Mouse (Mus musculus) cerebellum, postnatal 25 days (tissue): ENCODE results near the gene Bnipl.

ENCODE experiments used
- DNase-seq, 2 experiments: peaks; one replicate each; pipeline ENCODE4 v3.0.0; 2021; ENCODE audit warnings: mixed read lengths in 2 of 2

The Bnipl gene

DNA sequence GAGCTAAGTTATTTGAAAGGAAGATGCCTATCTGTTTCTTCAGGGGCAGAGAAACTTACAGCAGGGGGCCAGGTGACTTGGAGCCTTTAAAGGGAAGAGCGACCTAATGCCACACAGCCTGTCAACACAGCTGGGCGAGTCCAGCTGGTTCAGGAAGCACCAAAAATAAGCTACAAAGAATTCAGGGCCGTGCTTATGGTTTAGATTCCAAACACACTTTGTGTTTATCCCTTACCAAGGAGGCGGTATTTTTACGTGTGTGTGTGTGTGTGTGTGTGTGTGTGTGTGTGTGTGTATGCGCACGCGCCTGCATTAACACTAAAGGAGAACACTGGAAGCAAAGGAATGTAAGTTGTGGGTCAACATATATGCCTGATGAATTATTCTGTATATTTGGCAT, 29.8 kb upstream of the Bnipl start:
- DNase-seq: peak; percentile 57 to 62

DNA sequence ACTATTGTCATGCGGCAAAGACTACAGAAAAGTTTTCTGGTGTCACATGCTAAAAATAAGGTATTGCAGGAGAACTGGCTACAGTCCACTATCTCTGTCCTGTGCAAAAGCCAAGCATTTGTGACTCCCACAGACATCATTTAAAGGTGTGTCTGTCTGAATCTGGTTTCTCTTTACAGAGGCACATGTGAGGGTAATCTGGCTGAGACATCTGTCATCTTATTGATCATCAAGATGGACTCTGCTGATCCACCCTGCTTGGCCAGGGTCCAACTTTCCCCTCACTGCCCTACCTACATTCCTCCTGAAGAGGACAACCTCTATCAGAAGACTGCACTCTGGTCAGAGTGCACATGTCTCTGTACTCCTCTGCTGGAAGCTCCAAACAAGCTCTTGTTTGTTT, 26.2 kb upstream of the Bnipl start:
- peak in 1 of 2 experiments; percentile 49 for DNase-seq

DNA sequence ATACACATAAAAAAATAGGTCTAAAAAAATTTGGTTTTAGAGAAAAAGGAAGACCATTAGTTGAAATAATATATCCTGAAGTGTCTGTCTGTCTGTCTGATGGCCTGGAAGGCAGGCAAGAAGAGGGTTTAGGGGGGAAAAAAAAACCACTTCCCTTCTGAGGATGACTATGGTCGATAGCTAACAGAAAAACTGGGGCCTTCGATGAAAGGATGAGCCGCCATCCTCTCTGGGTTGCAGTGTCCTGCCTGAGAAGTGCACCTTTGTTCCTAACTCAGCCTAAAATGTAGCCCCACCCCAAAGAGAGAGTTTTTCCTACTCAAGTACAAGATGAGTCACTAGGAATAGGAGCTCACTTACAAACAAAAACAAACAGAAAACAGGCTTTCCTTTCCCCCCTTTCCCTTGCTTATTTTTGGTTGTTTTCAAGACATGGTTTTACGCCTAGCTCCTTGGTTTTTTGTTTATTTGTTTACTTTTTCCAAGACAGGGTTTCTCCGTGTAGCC, 25.5 kb upstream of the Bnipl start:
- no peak for DNase-seq

DNA sequence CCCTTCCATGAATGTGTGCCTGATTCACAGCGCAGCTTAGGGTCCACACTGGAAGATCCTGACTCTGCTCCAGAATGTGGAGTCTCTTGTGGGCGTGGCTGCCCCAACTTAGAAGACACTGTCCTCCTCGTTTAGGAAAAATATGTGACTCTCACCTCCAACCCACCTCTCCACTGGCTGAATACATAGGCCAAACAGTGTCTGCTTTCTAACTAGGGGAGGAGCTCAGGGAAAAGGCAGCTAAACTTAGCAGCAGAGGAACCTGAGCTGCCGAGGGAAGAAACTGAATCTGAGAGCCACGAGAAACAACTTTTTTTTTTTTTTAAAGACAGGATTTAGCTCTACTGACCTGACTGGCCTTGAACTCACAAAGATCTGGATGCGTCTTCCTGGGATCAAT, 24.2 kb upstream of the Bnipl start:
- no peak for DNase-seq

DNA sequence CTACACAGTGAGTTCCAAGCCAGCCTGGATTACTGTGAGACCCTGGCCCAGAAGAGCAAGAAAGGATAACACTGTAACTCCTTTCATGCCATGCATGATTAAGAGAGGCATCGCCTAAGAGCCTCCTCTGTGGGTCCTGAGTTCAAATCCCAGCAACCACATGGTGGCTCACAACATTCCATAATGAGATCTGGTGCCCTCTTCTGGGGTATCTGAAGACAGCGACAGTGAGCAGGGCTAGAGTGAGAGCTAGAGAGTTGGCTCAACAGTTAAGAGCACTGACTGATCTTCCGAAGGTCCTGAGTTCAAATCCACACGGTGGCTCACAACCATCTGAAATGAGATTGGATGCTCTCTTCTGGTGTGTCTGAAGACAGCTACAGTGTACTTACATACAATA, 23.5 kb upstream of the Bnipl start:
- DNase-seq: no peak

GRCm38 (mm10) chr3:95273471-95273870, 22.5 kb upstream of the Bnipl start:
- peak; percentile 94 to 96 for DNase-seq

DNA sequence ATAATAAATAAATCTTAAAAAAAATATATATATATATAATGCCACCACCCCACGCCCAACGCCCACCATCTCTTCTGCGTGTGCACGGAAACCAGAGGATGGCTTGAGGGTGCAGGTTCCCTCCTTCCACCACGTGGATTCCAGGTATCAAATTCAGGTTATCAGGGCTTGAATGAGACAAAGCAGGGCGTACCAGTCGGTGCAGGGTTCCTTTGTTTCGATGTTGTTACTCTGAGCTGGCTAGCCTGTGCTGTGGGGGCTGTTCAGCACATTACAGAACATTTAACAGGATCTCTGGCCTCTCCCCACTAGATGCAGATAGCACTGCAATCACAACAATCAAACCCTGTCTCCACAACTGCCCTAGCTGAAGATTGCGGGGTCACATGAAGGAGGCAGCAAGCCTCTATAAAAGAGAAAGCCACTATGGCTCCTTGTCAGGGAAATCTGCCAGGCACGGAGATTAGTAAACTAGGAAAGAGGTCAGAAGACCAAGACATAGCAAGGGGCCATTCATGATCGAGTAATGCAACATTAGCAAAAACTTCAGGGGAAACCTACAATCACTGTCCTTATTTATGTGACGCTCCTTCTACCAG, 19.9 kb upstream of the Bnipl start:
- DNase-seq: peak in 1 of 2 experiments; percentile 17

DNA sequence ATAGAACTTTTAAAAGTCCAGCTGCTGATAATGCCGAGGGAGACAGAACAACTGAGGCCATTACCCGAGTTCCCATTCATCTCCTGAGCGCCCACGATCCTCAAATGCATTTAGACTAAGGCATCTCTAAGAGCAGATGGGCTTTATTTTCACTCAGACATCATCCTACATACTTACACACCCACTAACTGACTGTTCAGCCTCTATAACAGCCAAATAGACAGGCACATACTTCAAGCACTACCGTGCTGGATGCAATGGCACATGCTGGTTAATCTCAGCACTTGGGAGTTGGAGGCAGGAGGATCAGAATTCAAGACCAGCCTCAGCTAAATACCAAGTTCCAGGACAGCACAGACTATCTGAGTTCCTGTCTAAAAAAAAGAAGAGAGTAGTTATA, 18.8 kb upstream of the Bnipl start:
- DNase-seq: no peak

DNA sequence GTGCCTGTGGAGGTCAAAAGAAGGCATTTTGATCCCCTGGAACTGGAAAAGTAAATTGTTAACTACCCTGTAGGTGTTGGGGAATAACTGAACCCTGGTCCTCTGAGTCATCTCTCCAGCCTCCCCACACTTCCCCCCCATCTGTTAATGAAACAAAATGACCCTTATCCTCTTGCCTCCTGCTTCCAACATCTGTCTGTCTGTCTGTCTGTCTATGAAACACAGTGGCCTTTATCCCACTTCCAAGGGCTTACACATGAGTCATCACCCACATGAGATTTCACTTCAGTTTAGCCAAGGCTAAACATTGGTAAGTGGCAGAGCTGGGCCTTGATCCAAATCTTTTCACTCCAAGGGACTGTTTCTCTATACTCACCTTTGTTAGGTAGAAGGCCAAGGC, 16.9 kb upstream of the Bnipl start:
- no peak for DNase-seq

- DNase-seq: peak in 1 of 2 experiments; percentile 4
Observed at GRCm38 (mm10) chr3:95266052-95266451, 15.1 kb upstream of the Bnipl start.

- no peak for DNase-seq
Observed at GRCm38 (mm10) chr3:95264724-95265123, 13.7 kb upstream of the Bnipl start.

- peak; percentile 67 to 80 for DNase-seq
Observed at GRCm38 (mm10) chr3:95263089-95263739, 12.2 kb upstream of the Bnipl start.

DNA sequence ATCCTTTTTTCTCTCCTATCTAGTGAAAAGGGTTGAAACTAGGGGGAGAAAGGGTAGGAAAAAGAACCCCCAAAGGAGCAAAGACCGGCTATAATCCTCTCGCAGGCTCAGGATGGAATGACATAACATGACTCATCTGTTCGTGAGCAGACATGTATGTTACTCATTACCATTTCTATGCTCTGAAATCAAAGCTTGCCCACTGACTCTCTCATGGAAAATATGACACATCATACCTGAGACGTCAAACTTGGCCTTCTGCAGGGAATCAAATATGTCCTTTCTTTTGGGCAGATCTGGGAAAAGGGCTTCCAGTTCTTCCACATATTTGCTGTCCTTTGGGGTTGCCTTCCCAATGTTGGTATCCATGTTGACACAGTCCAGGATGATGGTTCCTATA, 11.0 kb upstream of the Bnipl start:
- no peak for DNase-seq

DNA sequence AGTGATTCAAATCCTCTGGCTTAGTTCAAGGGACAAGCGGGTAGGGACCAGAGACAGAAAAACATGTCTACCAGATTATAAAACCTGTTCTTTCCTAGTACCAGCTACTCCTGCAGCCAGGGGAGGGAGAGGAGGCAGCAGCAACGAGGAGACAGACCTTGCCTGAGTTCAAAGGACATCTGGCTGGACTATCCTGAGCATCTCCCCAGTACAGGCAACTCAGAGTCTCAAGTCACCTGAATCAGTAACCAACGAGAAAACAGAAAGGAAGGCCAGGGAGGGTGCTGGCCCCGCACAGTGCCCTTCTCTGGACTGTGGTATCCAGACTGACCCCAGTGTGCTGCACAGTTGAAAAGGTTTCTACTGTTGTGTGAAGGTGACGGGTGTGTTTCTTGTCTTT, 5.9 kb upstream of the Bnipl start:
- no peak for DNase-seq

DNA sequence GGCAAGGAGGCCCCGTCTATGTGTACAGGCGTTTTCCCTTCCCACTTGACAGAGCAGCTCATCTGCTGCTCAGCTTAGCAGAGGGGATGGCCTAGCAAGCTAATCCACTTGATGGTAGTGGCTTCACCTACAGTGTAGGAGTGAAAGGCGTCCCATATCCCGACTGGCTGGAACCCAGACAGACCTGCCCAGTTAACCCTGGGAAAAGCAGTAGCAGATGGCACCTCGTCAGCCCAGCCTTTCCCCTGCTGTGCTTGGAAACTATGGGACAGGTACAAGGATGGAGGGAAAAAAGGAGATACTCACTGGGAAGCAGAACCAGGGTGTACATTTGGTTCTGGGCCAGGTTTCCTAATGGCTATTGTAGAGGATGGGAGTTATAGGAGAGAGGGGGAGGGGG, 632 bp downstream of the Bnipl start:
- DNase-seq: peak; percentile 86 to 89

GRCm38 (mm10) chr3:95247660-95248336, 3.2 kb downstream of the Bnipl start:
- no peak for DNase-seq

DNA sequence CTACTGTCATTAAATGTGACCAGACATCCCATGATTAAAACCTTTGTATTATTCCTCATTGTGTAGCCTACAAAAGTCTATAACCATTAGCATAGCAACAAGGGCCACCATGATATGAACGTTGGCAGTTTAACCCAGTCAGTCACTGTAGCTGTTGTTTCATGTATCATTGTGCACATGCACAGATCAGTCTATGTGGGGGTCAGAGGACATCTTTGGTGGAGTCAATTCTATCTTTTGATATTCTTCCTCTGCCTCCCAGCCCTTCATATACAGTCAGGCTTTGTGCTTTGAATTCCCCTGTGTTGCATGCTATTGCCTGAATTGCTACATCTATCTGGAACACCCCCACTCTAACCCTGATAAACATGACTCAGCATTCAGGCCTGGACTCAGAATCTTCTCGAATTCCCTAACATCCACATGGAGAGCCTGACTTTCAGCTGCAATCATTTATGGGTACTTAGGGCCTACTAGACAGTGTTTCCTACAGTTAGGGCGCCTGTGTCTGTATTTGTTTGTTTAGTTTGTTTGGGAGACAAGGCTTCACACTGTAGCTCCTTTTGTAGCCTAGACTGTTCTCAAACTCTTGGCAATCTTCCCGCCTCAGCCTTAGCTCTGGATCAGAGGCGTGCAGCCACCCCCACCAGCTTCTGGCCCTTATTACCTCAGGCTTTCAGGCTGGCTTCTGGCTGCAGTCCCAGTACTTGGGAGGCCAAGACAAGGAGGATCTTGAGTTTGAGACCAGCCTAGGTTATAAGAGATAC, 4.3 kb downstream of the Bnipl start:
- DNase-seq: peak; percentile 62 to 69

DNA sequence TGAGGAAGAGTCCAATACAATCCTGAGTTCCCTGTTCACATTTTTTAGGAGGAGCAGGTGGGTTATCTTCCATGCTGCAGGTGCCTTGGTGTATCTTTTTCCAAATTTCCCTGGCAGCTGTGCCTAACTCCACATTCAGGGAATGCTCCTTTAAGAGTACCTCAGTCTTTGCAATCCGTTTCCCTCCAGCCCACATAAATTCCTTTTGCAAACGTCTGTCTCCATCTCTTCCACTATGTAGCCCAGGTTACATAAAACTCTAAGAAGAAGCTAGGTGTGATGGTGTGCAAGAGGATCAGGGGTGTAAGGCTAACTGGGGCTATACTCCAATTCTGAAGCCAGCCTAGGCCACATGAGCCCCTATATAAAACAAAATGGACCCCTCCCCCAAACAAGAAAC, 7.9 kb downstream of the Bnipl start:
- no peak for DNase-seq

DNA sequence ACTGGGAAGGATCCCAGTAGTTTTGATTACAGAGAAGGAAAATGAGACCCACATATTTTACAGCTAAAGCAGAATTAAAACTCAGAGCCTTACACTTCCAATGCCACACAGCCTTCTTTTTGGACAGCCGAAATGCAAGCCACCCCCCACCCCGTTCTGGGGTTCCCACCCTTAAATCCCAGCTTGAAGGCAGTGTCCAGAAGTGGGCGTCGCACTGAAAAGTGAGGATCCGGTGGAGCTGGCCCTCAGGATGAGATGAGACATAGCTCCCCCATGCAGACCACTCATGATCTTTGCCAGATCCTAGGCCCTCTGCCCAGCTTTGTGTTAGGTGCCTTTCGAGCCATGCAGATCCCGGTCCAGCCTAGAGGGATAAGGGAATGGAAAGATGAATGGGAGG, 9.5 kb downstream of the Bnipl start, which contains the start of gene Gm128:
TSS of gene Gm128 (minus strand) at position 101 of the 400 bp plus-strand sequence.
- no peak for DNase-seq

- DNase-seq: no peak
Observed at GRCm38 (mm10) chr3:95240900-95241299, 10.1 kb downstream of the Bnipl start.

- DNase-seq: no peak
Observed at GRCm38 (mm10) chr3:95239971-95240370, 11.0 kb downstream of the Bnipl start.

- no peak for DNase-seq
Observed at GRCm38 (mm10) chr3:95239022-95239421, 12.0 kb downstream of the Bnipl start.

DNA sequence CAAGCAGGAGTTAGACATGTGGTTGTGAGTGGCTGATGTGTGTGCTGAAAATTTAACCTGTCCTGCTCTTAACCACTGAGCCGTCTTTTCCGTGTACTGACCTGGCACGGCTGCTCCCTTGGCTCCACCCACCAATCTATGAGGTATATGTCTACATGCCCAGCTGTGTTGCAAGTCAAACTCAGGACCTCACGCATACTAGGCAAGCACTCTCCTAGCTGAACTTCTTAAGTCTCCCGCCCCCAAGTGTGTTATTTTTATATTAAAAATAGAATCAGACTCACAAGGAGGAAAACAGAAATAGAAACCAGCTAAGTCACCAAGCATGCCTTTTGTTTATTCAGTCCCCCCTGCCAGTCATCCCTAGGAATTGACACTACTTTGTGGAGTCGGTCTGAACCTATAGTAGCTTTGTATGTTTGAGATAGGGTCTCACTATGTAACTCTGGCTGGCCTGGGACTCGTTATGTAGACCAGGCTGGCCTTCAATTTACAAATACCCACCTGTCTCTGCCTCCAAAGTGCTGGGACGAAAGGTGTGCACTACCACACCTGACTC, 13.4 kb downstream of the Bnipl start:
- DNase-seq: no peak
